Mouse (Mus musculus) left cerebral cortex, postnatal 10 days (tissue): ENCODE measurements around the gene Dclk2. TPM values are rescaled to one million over a fixed set of nuclear protein-coding genes. Genes with fewer than 3 reads are reported as not detected.
A peak's percentile ranks its signal among the peaks of the same experiment; 100 is the strongest.

ENCODE experiments used
- DNase-seq, 2 experiments: peaks; one replicate each; pipeline ENCODE4 v3.0.0; 2021 to 2022; ENCODE audit warnings: low spot score in 2 of 2, mixed read lengths in 1 of 2; ENCODE audit errors: extremely low spot score in 1 of 2
- intact Hi-C: fragments of 180-260 bp; cut with DNase I; formaldehyde crosslinking; loops from one replicate; pipeline ENCODE4 v1.15.1; 2025
- total RNA-seq, 2 experiments: library from RNA; stranded (reverse); gene quantifications; 2 replicates each; pipeline ENCODE4 v1.2.3; 2021

Gene Dclk2
- total RNA-seq, 2 experiments from 2014 or later: 100 to 104 TPM

DNA sequence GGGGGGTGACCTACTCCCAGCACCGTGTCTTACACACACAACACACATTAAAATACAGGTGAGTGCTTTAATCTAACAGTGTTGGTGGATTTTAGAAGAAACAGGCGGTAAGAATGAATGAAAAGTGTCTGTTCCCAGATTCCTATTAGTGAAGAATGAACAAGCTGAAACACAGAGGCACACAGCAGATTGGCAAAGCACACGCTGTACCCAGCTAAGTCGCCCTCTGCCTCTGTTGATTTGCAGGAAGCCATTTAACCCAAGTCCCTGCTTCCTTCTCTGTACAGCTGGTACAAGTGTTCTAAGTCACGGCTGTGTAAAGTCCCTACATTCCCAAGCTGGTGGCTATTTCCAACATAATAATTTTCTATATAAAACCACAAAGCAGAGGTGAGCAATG lies 109.7 kb downstream of the Dclk2 start:
- intact Hi-C loops: loop anchor here (5.0 kb wide), 1 partner anchor 166 kb away; no protein-coding TSS in a partner anchor
- no peak for DNase-seq

- intact Hi-C loops: loop anchor here (5.0 kb wide), 2 partner anchors 113 to 168 kb away; partner anchors contain the start of gene Dclk2
- no peak for DNase-seq
Observed at GRCm38 (mm10) chr3:86809646-86810045, 111.0 kb downstream of the Dclk2 start.

DNA sequence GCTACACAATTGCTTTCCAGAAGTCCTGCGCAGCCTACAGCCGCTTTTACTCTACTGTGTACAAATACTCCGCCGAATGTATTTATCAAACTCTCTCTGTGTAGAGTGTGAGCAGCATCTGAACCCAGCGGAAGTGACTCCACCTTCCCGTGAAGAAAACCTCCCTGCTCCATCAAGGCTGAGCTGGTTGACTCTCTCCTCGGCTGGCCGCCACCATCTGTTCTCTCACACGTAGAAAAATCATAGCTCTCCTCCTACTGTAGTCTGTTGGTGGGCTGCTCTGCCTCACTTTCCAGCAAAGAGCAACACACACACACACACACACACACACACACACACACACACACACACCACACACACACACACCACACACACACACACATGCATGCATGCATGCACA lies 111.5 kb downstream of the Dclk2 start:
- DNase-seq: peak in 1 of 2 experiments; percentile 22
- intact Hi-C loops: loop anchor here (5.0 kb wide), 1 partner anchor 113 kb away; the partner anchor contains the start of gene Dclk2

DNA sequence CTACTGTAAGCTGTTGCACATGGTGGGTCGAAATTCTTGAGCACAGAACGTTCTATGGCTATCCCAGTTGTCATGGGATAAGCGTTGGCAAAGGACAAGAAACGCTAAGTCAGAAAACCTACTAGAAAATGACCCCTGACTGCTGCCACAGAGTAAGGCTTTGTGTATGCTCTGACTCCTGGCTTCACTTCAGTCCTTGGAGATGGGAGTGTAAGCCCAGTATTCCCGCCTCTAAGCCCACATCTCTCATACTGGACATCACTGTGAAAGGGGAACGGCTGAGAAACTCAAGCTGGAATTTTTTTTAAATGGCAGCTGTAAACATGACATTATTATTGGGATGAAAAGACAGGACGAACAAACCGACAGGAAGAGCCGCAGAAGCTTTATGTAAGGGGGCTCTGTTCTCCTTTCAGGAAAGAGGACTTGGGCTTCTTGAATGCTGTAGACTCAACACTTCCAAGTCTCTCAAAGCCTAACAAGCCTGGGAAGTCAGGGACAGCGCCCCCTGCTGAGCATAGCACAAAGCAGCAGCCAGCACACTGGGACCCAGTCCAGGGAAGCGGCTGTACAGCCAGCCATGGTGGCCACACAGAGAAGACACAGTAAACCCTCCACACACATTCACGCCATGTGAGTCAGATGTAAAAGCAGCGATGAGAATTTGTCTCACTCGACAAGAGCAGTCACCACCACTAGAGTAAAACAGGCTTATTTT lies 112.7 kb downstream of the Dclk2 start:
- intact Hi-C loops: loop anchor here (5.0 kb wide), 1 partner anchor 114 kb away; the partner anchor contains the start of gene Dclk2

GRCm38 (mm10) chr3:86806834-86807233 lies 113.8 kb downstream of the Dclk2 start:
- no peak for DNase-seq
- intact Hi-C loops: loop anchor here (5.0 kb wide), 1 partner anchor 115 kb away; the partner anchor contains the start of gene Dclk2

More for the DNA sequence above, 112.7 kb downstream of the Dclk2 start:
- DNase-seq: peak; percentile 73 to 79

- DNase-seq: peak in 1 of 2 experiments; percentile 46
Observed at GRCm38 (mm10) chr3:86804265-86804664, 116.4 kb downstream of the Dclk2 start.

GRCm38 (mm10) chr3:86802825-86803224 lies 117.8 kb downstream of the Dclk2 start:
- intact Hi-C loops: no loop called here
- no peak for DNase-seq

More at GRCm38 (mm10) chr3:86804265-86804664, 116.4 kb downstream of the Dclk2 start:
- intact Hi-C loops: no loop called here

DNA sequence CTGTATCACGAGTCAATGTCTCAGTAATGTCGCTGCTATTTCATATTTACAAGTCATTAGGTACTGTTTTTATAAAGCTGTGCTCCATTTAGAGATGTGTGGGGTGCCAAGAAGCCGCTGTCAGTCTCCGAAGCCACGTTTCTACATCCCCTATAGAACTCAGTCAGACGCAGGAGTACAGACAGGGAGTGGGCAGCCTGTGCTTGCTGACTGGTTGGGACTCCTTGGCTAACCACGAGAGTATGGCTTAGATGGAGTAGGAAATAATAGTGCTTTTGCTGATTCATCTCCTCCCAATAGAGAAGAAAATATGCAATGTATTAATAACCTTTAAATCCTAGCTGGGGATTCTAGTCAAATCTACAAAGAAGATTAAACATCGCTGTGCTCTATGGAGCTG lies 119.8 kb downstream of the Dclk2 start:
- intact Hi-C loops: no loop called here
- no peak for DNase-seq

DNA sequence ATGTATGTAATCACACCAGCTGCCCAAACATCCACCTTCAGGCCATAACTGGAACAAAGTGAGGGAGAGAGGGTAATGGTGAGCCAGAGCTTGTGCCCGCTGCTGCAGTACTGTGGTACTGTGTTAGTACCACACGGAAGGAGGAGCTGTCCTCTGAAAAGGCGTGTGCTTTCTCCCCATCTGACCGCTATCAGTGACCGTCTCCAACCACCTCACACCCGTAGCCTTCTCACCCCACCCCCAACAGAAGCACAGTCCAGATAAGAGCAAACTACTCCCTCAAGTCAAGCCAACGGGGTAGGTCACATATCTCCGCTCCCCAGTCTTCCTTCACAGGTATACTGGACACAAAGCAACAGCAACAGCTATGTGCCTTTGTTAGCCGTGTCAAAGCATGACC lies 121.6 kb downstream of the Dclk2 start:
- intact Hi-C loops: no loop called here
- DNase-seq: no peak

GRCm38 (mm10) chr3:86797871-86798460 lies 122.7 kb downstream of the Dclk2 start:
- no peak for DNase-seq
- intact Hi-C loops: no loop called here

- DNase-seq: peak in 1 of 2 experiments; percentile 30
- intact Hi-C loops: no loop called here
Observed at GRCm38 (mm10) chr3:86796716-86797115, 123.9 kb downstream of the Dclk2 start.

DNA sequence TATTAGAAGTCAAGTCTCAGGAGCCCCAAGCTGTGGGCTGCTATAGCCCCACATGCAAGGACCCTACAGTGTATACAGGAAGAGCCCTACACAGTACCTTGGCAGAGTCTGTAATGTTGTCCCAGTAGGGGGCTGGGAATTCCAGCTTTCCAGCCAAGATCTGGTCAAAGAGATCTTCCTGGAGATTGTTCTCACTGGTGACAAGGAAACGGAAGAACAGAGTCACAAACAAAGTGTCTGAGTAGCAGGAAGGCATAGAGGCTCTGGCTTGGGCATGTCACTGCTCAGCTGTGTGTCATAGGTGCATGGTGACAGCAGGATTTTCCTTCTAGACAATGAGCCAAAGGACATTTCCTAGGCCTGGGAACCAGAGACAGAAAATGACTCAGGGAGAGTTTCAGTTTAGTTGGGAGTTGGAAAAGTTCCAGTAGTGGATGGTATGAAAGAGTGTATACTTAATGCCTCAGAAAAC lies 126.9 kb downstream of the Dclk2 start:
- peak in 1 of 2 experiments; percentile 68 for DNase-seq
- intact Hi-C loops: loop anchor here (5.0 kb wide), 2 partner anchors 129 to 184 kb away; partner anchors contain the start of gene Dclk2

GRCm38 (mm10) chr3:86793264-86793663 lies 127.4 kb downstream of the Dclk2 start:
- intact Hi-C loops: loop anchor here (5.0 kb wide), 2 partner anchors 129 to 184 kb away; partner anchors contain the start of gene Dclk2
- peak in 1 of 2 experiments; percentile 41 for DNase-seq

- intact Hi-C loops: loop anchor here (5.0 kb wide), 2 partner anchors 133 to 188 kb away; partner anchors contain the start of gene Dclk2
- peak in 1 of 2 experiments; percentile 20 for DNase-seq
Observed at GRCm38 (mm10) chr3:86789752-86790151, 130.9 kb downstream of the Dclk2 start.

DNA sequence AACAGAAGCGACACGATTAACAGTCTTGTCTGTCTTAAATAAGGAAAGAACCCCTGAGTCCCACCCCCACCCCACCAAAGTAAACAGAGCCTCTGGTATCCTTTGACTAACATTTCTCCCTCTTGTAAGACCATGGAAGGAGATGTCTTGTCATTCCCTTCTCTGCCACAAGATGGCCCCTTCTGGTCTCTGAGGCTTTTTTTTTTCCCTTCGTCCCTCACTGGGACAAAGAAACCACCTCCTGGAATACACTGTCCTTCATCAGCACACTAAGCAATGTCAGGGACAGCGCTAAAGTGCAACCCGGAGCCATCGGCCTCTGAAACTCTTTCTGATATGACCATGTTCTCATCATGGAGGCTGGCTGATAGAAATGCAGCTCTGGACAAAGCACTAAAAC lies 131.9 kb downstream of the Dclk2 start:
- peak; percentile 73 to 80 for DNase-seq
- intact Hi-C loops: no loop called here

- intact Hi-C loops: no loop called here
- DNase-seq: no peak
Observed at GRCm38 (mm10) chr3:86787423-86788123, 133.1 kb downstream of the Dclk2 start.

GRCm38 (mm10) chr3:86786845-86787351 lies 133.8 kb downstream of the Dclk2 start:
- intact Hi-C loops: no loop called here
- DNase-seq: peak; percentile 80 to 84

DNA sequence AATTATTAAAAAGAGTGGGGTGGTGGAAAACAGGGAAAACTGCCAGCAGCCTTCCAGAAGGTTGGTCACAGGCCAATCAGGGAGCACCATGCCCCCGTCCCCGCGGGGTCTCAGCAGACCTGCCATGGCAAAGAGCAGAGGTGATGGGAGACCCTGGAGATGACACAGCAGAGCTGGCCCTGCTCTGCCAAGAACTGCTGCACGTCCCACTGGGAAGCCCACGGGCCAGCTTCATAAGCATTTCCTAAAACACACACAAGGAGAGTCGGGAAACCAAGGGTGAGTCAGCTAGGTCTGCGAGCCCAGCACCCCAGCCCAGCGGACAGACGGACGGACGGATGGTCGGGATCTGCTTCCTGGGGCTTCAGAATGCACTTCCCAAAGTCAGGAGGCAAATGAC lies 134.4 kb downstream of the Dclk2 start:
- no peak for DNase-seq
- intact Hi-C loops: no loop called here

GRCm38 (mm10) chr3:86784930-86785329 lies 135.7 kb downstream of the Dclk2 start:
- DNase-seq: no peak
- intact Hi-C loops: no loop called here
